Mouse (Mus musculus): Measurements from ENCODE around the gene Spp2. TPM values are rescaled to one million over a fixed set of nuclear protein-coding genes. Genes with fewer than 3 reads are reported as not detected.

Spp2 gene
- polyA plus RNA-seq, 1 experiment, result not detected

- Histone ChIP-seq H3K4me3 (replicated peaks) (no peak overlapping the region), H3K4me1 (ENCODE audit: control insufficient read depth) (no peaks in the 10 kb centered on the region), H3K9me3 (ENCODE audit: control insufficient read depth, low read length) (no peaks in the 10 kb centered on the region), H3K27me3 (ENCODE audit: control insufficient read depth) (no peaks in the 10 kb centered on the region), H3K36me3 (ENCODE audit: control insufficient read depth) (no peaks in the 10 kb centered on the region)
- TF ChIP-seq TAL1 (IDR thresholded peaks at IDR 0.05; ENCODE audit: low read length) (no peak), GATA1 (IDR thresholded peaks at IDR 0.05; ENCODE audit: low read length) (no peak)
Observed at GRCm38 (mm10) chr1:88431262-88431661, 24.5 kb downstream of the Spp2 start.

GRCm38 (mm10) chr1:88432601-88433000, 25.8 kb downstream of the Spp2 start:
- no peaks in the 10 kb centered on the region for H3K27me3 ChIP-seq (ENCODE audit: control insufficient read depth)
- no peaks in the 10 kb centered on the region for H3K36me3 ChIP-seq (ENCODE audit: control insufficient read depth)
- no peak overlapping the region for H3K4me3 ChIP-seq (replicated peaks)
- TF ChIP-seq TAL1 (IDR thresholded peaks at IDR 0.05; ENCODE audit: low read length) (no peak), GATA1 (IDR thresholded peaks at IDR 0.05; ENCODE audit: low read length) (no peak)
- no peaks in the 10 kb centered on the region for H3K9me3 ChIP-seq (ENCODE audit: control insufficient read depth, low read length)
- no peaks in the 10 kb centered on the region for H3K4me1 ChIP-seq (ENCODE audit: control insufficient read depth)

- no peaks in the 10 kb centered on the region for H3K27me3 ChIP-seq (ENCODE audit: control insufficient read depth)
- H3K4me1 ChIP-seq (ENCODE audit: control insufficient read depth), result no peaks in the 10 kb centered on the region
- no peak overlapping the region for H3K4me3 ChIP-seq (replicated peaks)
- H3K36me3 ChIP-seq (ENCODE audit: control insufficient read depth), result no peaks in the 10 kb centered on the region
- TF ChIP-seq GATA1 (IDR thresholded peaks at IDR 0.05; ENCODE audit: low read length) (no peak), TAL1 (IDR thresholded peaks at IDR 0.05; ENCODE audit: low read length) (no peak)
- H3K9me3 ChIP-seq (ENCODE audit: control insufficient read depth, low read length), result no peaks in the 10 kb centered on the region
Observed at GRCm38 (mm10) chr1:88433096-88433883, 26.5 kb downstream of the Spp2 start.

- TF ChIP-seq GATA1 (IDR thresholded peaks at IDR 0.05; ENCODE audit: low read length), result no peak
- TF ChIP-seq TAL1 (IDR thresholded peaks at IDR 0.05; ENCODE audit: low read length), result no peak
- H3K27me3 ChIP-seq (ENCODE audit: control insufficient read depth), result no peaks in the 10 kb centered on the region
- no peaks in the 10 kb centered on the region for H3K4me1 ChIP-seq (ENCODE audit: control insufficient read depth)
- no peak overlapping the region for H3K4me3 ChIP-seq (replicated peaks)
- H3K9me3 ChIP-seq (ENCODE audit: control insufficient read depth, low read length), result no peaks in the 10 kb centered on the region
- no peaks in the 10 kb centered on the region for H3K36me3 ChIP-seq (ENCODE audit: control insufficient read depth)
Observed at GRCm38 (mm10) chr1:88434057-88434456, 27.3 kb downstream of the Spp2 start.

GRCm38 (mm10) chr1:88437206-88438126, 30.7 kb downstream of the Spp2 start:
- Histone ChIP-seq H3K9me3 (ENCODE audit: control insufficient read depth, low read length) (no peaks in the 10 kb centered on the region), H3K36me3 (ENCODE audit: control insufficient read depth) (no peaks in the 10 kb centered on the region), H3K4me1 (ENCODE audit: control insufficient read depth) (no peaks in the 10 kb centered on the region), H3K4me3 (replicated peaks) (no peak overlapping the region), H3K27me3 (ENCODE audit: control insufficient read depth) (no peaks in the 10 kb centered on the region)
- TF ChIP-seq GATA1 (IDR thresholded peaks at IDR 0.05; ENCODE audit: low read length), result no peak
- TF ChIP-seq TAL1 (IDR thresholded peaks at IDR 0.05; ENCODE audit: low read length), result no peak

- TF ChIP-seq TAL1 (IDR thresholded peaks at IDR 0.05; ENCODE audit: low read length) (no peak), GATA1 (IDR thresholded peaks at IDR 0.05; ENCODE audit: low read length) (no peak)
- Histone ChIP-seq H3K9me3 (ENCODE audit: control insufficient read depth, low read length) (no peaks in the 10 kb centered on the region), H3K36me3 (ENCODE audit: control insufficient read depth) (no peaks in the 10 kb centered on the region), H3K4me3 (replicated peaks) (no peak overlapping the region), H3K4me1 (ENCODE audit: control insufficient read depth) (peaks cover 3% of the 10 kb centered on the region; the same call in 1 of the 2 replicates), H3K27me3 (ENCODE audit: control insufficient read depth) (no peaks in the 10 kb centered on the region)
Observed at GRCm38 (mm10) chr1:88443383-88443782, 36.6 kb downstream of the Spp2 start.

- peaks cover 3% of the 10 kb centered on the region; the same call in 1 of the 2 replicates for H3K4me1 ChIP-seq (ENCODE audit: control insufficient read depth)
- no peaks in the 10 kb centered on the region for H3K36me3 ChIP-seq (ENCODE audit: control insufficient read depth)
- no peaks in the 10 kb centered on the region for H3K27me3 ChIP-seq (ENCODE audit: control insufficient read depth)
- no peak overlapping the region for H3K4me3 ChIP-seq (replicated peaks)
- no peak for TF ChIP-seq GATA1 (IDR thresholded peaks at IDR 0.05; ENCODE audit: low read length)
- TF ChIP-seq TAL1 (IDR thresholded peaks at IDR 0.05; ENCODE audit: low read length), result no peak
- H3K9me3 ChIP-seq (ENCODE audit: control insufficient read depth, low read length), result no peaks in the 10 kb centered on the region
Observed at GRCm38 (mm10) chr1:88445400-88445799, 38.6 kb downstream of the Spp2 start.

GRCm38 (mm10) chr1:88446270-88447030, 39.7 kb downstream of the Spp2 start:
- Histone ChIP-seq H3K4me1 (ENCODE audit: control insufficient read depth) (peaks cover 3% of the 10 kb centered on the region; the same call in 1 of the 2 replicates), H3K27me3 (ENCODE audit: control insufficient read depth) (no peaks in the 10 kb centered on the region), H3K4me3 (replicated peaks) (no peak overlapping the region), H3K36me3 (ENCODE audit: control insufficient read depth) (no peaks in the 10 kb centered on the region), H3K9me3 (ENCODE audit: control insufficient read depth, low read length) (no peaks in the 10 kb centered on the region)
- TF ChIP-seq GATA1 (IDR thresholded peaks at IDR 0.05; ENCODE audit: low read length) (no peak), TAL1 (IDR thresholded peaks at IDR 0.05; ENCODE audit: low read length) (no peak)
